Mouse (Mus musculus): ENCODE results near the gene A930004D18Rik.

GRCm38 (mm10) chr2:17989562-17989961, 48.0 kb downstream of the A930004D18Rik start:
- TF ChIP-seq CTCF (IDR thresholded peaks at IDR 0.05; ENCODE audit: extremely low read depth, insufficient read length, insufficient replicate concordance, low read depth, low read length) (no peak), POLR2A (IDR thresholded peaks at IDR 0.05; ENCODE audit: low read depth, low read length) (no peak)

All from small intestine, adult 2 months (tissue).